Mouse (Mus musculus) intestine, postnatal 0 days (tissue): Measurements from ENCODE around the gene Cnot6. TPM values are rescaled to one million over a fixed set of nuclear protein-coding genes. Genes with fewer than 3 reads are reported as not detected.

Experiments used
- ATAC-seq: fragments of 200-750 bp; cut with Nextera tagmentation; 2 replicates; pipeline ENCODE4 v1.8.0; 2017; ENCODE audit warnings: mild to moderate bottlenecking, moderate TSS enrichment, moderate library complexity
- H3K27ac ChIP-seq: fragments of 300-500 bp; sonication (generic); 2 replicates; pipeline ENCODE4 v1.5.1; 2014; ENCODE audit warnings: mild to moderate bottlenecking, low read depth, low read length, moderate library complexity
- H3K27me3 ChIP-seq: fragments of 300-500 bp; sonication (generic); replicated peaks from 2 replicates; pipeline ENCODE4 v1.6.1; 2014; ENCODE audit warnings: low read length, mixed read lengths; ENCODE audit not compliant: control insufficient read depth, insufficient read depth
- H3K36me3 ChIP-seq: fragments of 300-500 bp; sonication (generic); 2 replicates; pipeline ENCODE4 v1.6.1; 2014; ENCODE audit warnings: mild to moderate bottlenecking, moderate library complexity; ENCODE audit not compliant: control insufficient read depth, insufficient read depth
- H3K4me1 ChIP-seq: fragments of 300-500 bp; sonication (generic); replicated peaks from 2 replicates; pipeline ENCODE4 v1.6.1; 2014; ENCODE audit warnings: antibody characterized with exemption, low read length, mixed read lengths; ENCODE audit not compliant: control insufficient read depth, insufficient read depth
- H3K4me2 ChIP-seq: fragments of 300-500 bp; sonication (generic); replicated peaks from 2 replicates; pipeline ENCODE4 v1.6.1; 2014; ENCODE audit warnings: low read depth, mild to moderate bottlenecking, moderate library complexity
- H3K4me3 ChIP-seq: fragments of 300-500 bp; sonication (generic); 2 replicates; pipeline ENCODE4 v1.5.1; 2014; ENCODE audit warnings: low read depth, low read length
- H3K9ac ChIP-seq: fragments of 300-500 bp; sonication (generic); 2 replicates; pipeline ENCODE4 v1.6.1; 2014; ENCODE audit warnings: mild to moderate bottlenecking, low read depth, low read length
- H3K9me3 ChIP-seq: fragments of 300-500 bp; sonication (generic); 2 replicates; pipeline ENCODE4 v1.6.1; 2016; ENCODE audit warnings: mixed run types; ENCODE audit not compliant: control insufficient read depth
- CTCF ChIP-seq: sonication (generic); IDR thresholded peaks from 2 replicates; pipeline ENCODE4 v1.5.1; 2016; ENCODE audit warnings: low read depth, mild to moderate bottlenecking, control low read depth, antibody characterized with exemption, moderate library complexity
- WGBS: fragments of 180-500 bp; shearing (Covaris S2); extraction: QIAGEN DNeasy Blood & Tissue Kit; methylation state at CpG from one replicate; pipeline ENCODE4 v1.1.7; 2014; 5-methylcytosine and 5-hydroxymethylcytosine counted together
- polyA plus RNA-seq: library from polyadenylated mRNA; unstranded; fragments of >200 nt; fragmentation: Nextera tagmentation; extraction: Ambion mirVana; gene quantifications from 2 replicates; pipeline ENCODE4 v1.2.1, GENCODE M21; 2015

The Cnot6 gene
- polyA plus RNA-seq: 27.2 and 31.3 TPM in 2 replicates

- Histone ChIP-seq H3K4me3 (peak within 1 kb of the TSS; percentile 96), H3K4me2 (peak within 1 kb of the TSS; percentile 76), H3K36me3 (no peaks in the 10 kb centered on the region; the same call in 1 of the 2 replicates), H3K27me3 (no peaks in the 10 kb centered on the region), H3K9me3 (no peaks in the 10 kb centered on the region), H3K9ac (peak within 1 kb of the TSS; percentile 98), H3K27ac (peak within 1 kb of the TSS; percentile 96), H3K4me1 (peaks cover 4% of the 10 kb centered on the region; the same call in 1 of the 2 replicates)
- no peak for TF ChIP-seq CTCF
- ATAC-seq: peak; percentile 98
- under 1% methylated on average over 63 of the region's 65 CpGs for WGBS
These were observed at the start of gene Cnot6 for GRCm38 (mm10) chr11:49712555-49713335. Gene Cnot6, minus strand, starts transcription at chr11:49712723.

GRCm38 (mm10) chr11:49761130-49761529 lies 48.6 kb upstream of the Cnot6 start:
- Histone ChIP-seq H3K4me2 (no peak overlapping the region), H3K4me3 (no peak overlapping the region), H3K9ac (no peak overlapping the region), H3K27ac (no peak overlapping the region), H3K27me3 (no peaks in the 10 kb centered on the region), H3K36me3 (no peaks in the 10 kb centered on the region), H3K9me3 (no peaks in the 10 kb centered on the region), H3K4me1 (no peaks in the 10 kb centered on the region)
- WGBS: 83% methylated on average over 5 of the region's 5 CpGs
- ATAC-seq: no peak
- no peak for TF ChIP-seq CTCF

DNA sequence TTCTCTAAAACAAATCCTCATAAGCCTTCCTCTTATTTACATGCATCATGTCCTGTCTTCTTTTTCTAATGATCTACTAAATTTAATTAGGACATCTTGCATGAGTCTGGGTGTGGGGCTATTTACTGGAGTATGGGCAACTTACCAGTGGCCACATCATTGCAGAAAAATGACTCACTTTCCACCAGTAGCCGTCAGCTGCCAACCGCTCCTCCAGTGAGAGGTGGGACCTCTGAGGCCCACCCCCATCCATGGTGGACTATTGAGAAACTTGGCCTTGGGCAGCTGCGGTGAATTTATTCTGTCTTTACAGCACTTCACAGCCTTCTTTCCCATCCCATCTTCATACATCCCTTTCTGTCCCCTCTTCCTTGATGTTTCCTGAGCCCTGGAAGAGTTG lies 45.6 kb upstream of the Cnot6 start:
- no peak for ATAC-seq
- Histone ChIP-seq H3K27ac (no peak overlapping the region), H3K27me3 (no peaks in the 10 kb centered on the region), H3K4me3 (no peak overlapping the region), H3K9ac (no peak overlapping the region), H3K4me1 (peaks cover 3% of the 10 kb centered on the region; the same call in 1 of the 2 replicates), H3K4me2 (no peak overlapping the region), H3K36me3 (no peaks in the 10 kb centered on the region), H3K9me3 (no peaks in the 10 kb centered on the region)
- 82% methylated on average over 3 of the region's 3 CpGs for WGBS
- TF ChIP-seq CTCF: no peak

DNA sequence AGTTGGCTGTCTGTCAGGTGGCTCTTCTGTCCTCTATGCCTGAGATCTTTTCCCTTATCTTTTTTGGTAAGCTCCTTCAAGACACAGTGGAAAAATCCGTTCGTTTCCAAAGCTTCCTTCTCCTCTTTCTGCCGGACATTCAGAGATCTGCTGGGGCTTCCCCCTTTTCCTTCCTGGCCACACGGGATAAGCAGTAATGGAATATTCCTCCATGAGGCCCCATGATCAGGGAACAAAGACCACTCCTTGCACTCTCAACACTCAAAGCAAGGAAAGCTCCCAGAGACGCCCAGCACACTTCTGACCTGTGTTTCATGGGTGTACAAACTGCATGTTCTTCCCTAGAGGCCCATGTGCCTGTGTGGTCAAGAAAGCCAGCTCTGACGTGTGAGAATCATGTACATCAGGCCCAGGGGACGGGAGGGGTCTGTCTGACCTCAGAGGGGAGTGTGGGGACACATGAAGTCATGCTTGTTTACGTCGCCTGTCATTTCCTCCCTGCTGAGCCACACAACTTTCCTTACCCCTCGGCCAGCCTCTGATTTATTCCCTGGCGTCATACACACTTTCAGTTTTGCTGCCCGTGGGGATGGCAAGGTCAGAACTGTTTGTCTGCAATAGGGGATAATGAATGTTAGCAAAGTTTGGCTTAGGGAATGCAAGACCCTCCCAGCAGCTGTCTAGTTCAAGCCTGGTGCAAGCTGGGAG lies 42.6 kb upstream of the Cnot6 start:
- no peak overlapping the region for H3K27ac ChIP-seq
- H3K27me3 ChIP-seq: no peaks in the 10 kb centered on the region
- no peaks in the 10 kb centered on the region for H3K36me3 ChIP-seq
- H3K4me1 ChIP-seq: peaks cover 3% of the 10 kb centered on the region; the same call in 1 of the 2 replicates
- ATAC-seq: peak; percentile 30; the same call in 1 of the 2 replicates
- 26% methylated on average over 12 of the region's 12 CpGs for WGBS
- H3K9ac ChIP-seq: no peak overlapping the region
- H3K4me3 ChIP-seq: no peak overlapping the region
- H3K4me2 ChIP-seq: peak overlapping the region; percentile 2
- no peak for TF ChIP-seq CTCF
- H3K9me3 ChIP-seq: no peaks in the 10 kb centered on the region

DNA sequence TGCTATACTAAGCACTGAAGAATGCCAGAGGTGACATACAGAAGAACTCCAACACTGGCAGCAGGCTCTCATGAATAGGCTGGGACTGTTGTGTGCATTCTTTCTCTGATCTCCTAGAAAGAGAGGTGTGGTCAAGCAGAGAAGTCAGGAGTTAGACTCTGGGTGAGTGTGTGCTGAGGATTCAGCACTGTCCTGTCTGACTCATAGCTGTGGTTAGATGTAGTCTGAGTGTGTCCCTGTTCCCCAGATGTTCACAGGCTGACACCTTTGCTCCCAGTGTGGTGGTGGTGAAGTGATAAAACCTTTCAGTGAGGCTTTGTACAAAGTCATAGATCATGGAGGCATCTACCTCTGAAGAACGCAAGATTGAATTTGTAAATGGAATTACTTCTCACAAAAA lies 34.2 kb upstream of the Cnot6 start:
- TF ChIP-seq CTCF: no peak
- 83% methylated on average over 1 of the region's 1 CpGs for WGBS

DNA sequence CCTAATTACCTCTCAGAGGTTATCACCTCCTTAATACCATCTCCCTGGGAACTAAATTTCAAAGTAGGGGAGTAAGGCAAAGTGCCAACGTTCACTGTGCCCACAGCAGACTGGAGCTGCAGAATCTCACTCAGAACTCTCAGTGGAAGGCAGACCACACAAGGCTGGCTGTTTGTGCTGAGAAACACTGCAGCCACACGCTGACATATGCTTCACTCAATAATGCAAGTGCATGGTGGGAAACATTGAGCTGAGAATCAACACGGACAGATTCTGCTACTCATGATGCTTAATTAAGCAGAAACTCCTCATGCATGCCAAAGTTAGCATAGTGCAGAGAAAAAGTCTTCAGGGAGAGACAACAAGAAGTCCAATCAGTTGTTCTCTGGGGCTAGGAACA lies 33.3 kb upstream of the Cnot6 start:
- Histone ChIP-seq H3K9me3 (no peaks in the 10 kb centered on the region), H3K27me3 (no peaks in the 10 kb centered on the region), H3K4me1 (no peaks in the 10 kb centered on the region), H3K4me2 (no peak overlapping the region), H3K27ac (no peak overlapping the region), H3K9ac (no peak overlapping the region), H3K36me3 (no peaks in the 10 kb centered on the region), H3K4me3 (no peak overlapping the region)
- ATAC-seq: no peak
- no peak for TF ChIP-seq CTCF
- WGBS: 72% methylated on average over 3 of the region's 3 CpGs

More for the DNA sequence above, 34.2 kb upstream of the Cnot6 start:
- Histone ChIP-seq H3K4me3 (no peak overlapping the region), H3K9ac (no peak overlapping the region), H3K4me2 (no peak overlapping the region), H3K27me3 (no peaks in the 10 kb centered on the region), H3K36me3 (no peaks in the 10 kb centered on the region), H3K4me1 (no peaks in the 10 kb centered on the region), H3K27ac (no peak overlapping the region), H3K9me3 (no peaks in the 10 kb centered on the region)
- ATAC-seq: no peak
